Mouse (Mus musculus) forebrain, embryonic 11.5 days (tissue): ENCODE results near the gene Iqsec1. TPM values are rescaled to one million over a fixed set of nuclear protein-coding genes. Genes with fewer than 3 reads are reported as not detected.

Source experiments
- ATAC-seq: fragments of 200-750 bp; cut with Nextera tagmentation; replicated peaks from 2 replicates; pipeline ENCODE4 v1.8.0; 2017; ENCODE audit warnings: moderate TSS enrichment; ENCODE audit not compliant: low FRiP score
- DNase-seq: peaks from one replicate; pipeline ENCODE4 v3.0.0-alpha.2; 2017; ENCODE audit warnings: low spot score
- H3K27ac ChIP-seq: fragments of 300-500 bp; sonication (generic); 2 replicates; pipeline ENCODE4 v1.5.1; 2014; ENCODE audit warnings: low read depth, low read length
- H3K27me3 ChIP-seq: fragments of 300-500 bp; sonication (generic); 2 replicates; pipeline ENCODE4 v1.6.1; 2014; ENCODE audit warnings: mild to moderate bottlenecking, low read length, mixed read lengths; ENCODE audit not compliant: control insufficient read depth, insufficient read depth
- H3K36me3 ChIP-seq: fragments of 300-500 bp; sonication (generic); 2 replicates; pipeline ENCODE4 v1.6.1; 2014; ENCODE audit warnings: mild to moderate bottlenecking, low read length, moderate library complexity, mixed read lengths; ENCODE audit not compliant: control insufficient read depth, insufficient read depth
- H3K4me1 ChIP-seq: fragments of 300-500 bp; sonication (generic); replicated peaks from 2 replicates; pipeline ENCODE4 v1.6.1; 2014; ENCODE audit warnings: low read length, mixed read lengths; ENCODE audit not compliant: control insufficient read depth, insufficient read depth
- H3K4me2 ChIP-seq: fragments of 300-500 bp; sonication (generic); 2 replicates; pipeline ENCODE4 v1.6.1; 2014; ENCODE audit warnings: low read depth, mild to moderate bottlenecking, low read length, moderate library complexity, mixed read lengths; ENCODE audit not compliant: severe bottlenecking
- H3K4me3 ChIP-seq: fragments of 300-500 bp; sonication (generic); 2 replicates; pipeline ENCODE4 v1.5.1; 2014; ENCODE audit warnings: low read depth, low read length
- H3K9ac ChIP-seq: fragments of 300-500 bp; sonication (generic); 2 replicates; pipeline ENCODE4 v1.6.1; 2014; ENCODE audit warnings: low read length
- H3K9me3 ChIP-seq: fragments of 300-500 bp; sonication (generic); 2 replicates; pipeline ENCODE4 v1.6.1; 2016; ENCODE audit warnings: low read length, mixed read lengths; ENCODE audit not compliant: control insufficient read depth
- WGBS: fragments of 180-500 bp; shearing (Covaris S2); extraction: QIAGEN DNeasy Blood & Tissue Kit; methylation state at CpG from one replicate; pipeline ENCODE4 v1.1.7; 2014; 5-methylcytosine and 5-hydroxymethylcytosine counted together
- polyA plus RNA-seq: library from polyadenylated mRNA; unstranded; fragments of >200 nt; fragmentation: Nextera tagmentation; extraction: Ambion mirVana; gene quantifications from 2 replicates; pipeline ENCODE4 v1.2.1, GENCODE M21; 2014

The Iqsec1 gene
- polyA plus RNA-seq, 1 experiment from 2014 or later = 15.0 TPM

DNA sequence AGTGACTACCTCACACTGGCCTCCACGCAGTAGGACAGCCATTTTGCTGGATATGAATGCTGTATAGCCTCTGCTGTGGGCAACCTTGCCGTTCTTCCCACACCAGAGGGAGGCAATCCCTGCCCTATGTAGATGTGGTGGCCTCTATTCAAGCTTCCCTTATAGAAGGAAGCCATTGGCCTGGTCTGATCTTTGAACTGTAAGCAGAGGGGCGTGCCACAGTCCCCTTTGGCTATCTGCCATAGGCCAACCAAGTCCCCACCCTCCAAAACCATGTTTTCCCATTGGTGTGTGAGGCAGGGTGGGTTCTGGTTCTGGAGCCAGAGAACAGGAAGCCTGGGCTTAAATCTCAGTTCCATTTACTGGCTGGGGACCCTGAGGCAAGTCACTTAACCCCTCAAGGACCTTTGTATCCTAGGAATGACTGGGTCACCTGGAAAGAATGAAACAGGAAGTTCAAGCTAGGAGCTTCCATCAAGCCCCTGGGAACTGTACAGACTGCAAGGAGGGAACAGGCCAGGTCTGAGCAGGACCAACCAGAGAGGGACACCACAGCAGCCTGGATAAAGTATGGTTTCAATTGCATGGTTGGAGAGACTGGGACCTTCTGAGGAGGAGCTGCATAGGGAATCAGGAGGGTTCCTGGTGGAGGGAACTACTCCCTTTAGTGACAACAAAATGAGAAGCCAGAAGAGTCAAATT, 304.5 kb downstream of the Iqsec1 start:
- H3K9ac ChIP-seq = no peak overlapping the region
- H3K36me3 ChIP-seq = no peaks in the 10 kb centered on the region; the same call in 1 of the 2 replicates
- H3K27ac ChIP-seq = no peak overlapping the region
- H3K4me2 ChIP-seq = no peak overlapping the region
- no peak overlapping the region for H3K4me3 ChIP-seq
- DNase-seq (no peak), ATAC-seq (no peak)
- H3K27me3 ChIP-seq = no peaks in the 10 kb centered on the region
- no peaks in the 10 kb centered on the region for H3K4me1 ChIP-seq
- no peaks in the 10 kb centered on the region for H3K9me3 ChIP-seq
- WGBS = 87% methylated on average over 3 of the region's 3 CpGs

DNA sequence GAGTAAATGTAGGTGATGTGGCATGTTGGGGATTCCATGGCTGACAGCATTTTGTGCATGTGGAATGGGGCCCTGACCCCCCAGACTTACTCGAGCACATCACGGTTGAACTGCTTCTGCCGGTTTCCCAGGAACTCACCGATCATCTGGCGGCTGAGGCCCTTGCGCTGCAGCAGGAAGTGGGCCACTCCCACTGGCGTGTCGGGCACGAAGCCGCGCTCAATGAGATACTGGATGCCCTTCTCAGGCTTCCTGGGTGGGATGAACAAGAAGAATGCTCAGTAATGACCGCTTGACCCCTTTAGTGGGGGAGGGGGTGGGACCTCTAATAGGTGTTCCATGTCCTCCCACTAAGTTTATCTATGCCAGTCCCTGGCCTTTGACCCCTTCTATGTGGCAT, 308.1 kb downstream of the Iqsec1 start:
- Histone ChIP-seq H3K27ac (no peak overlapping the region), H3K9ac (no peak overlapping the region), H3K27me3 (no peaks in the 10 kb centered on the region), H3K4me1 (no peaks in the 10 kb centered on the region), H3K36me3 (peaks cover 9% of the 10 kb centered on the region), H3K9me3 (no peaks in the 10 kb centered on the region), H3K4me3 (no peak overlapping the region), H3K4me2 (no peak overlapping the region)
- DNase-seq = no peak
- ATAC-seq = no peak
- WGBS = 90% methylated on average over 12 of the region's 12 CpGs

DNA sequence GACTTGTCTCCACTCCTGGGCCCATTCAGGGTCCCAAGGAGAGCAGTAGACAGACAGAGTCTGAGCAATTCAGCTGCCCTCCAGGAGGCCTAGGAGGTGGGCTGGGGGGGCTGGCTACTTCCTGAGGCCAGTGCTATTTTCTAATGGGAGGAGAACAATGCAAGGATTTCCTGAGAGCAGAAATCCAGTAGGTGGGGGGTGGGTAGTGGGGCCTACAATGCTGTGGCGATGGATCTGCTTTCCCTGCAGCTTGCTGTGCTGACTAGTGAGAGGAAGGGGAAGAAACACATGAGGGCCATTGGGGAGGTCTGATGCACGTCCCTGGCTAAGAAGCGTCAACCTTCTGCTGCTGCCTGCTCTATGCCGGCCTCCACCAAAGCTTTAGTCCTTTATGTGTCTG, 309.7 kb downstream of the Iqsec1 start:
- Histone ChIP-seq H3K27me3 (no peaks in the 10 kb centered on the region), H3K4me2 (no peak overlapping the region), H3K4me1 (no peaks in the 10 kb centered on the region), H3K36me3 (peaks cover 14% of the 10 kb centered on the region), H3K27ac (no peak overlapping the region), H3K4me3 (no peak overlapping the region), H3K9me3 (no peaks in the 10 kb centered on the region), H3K9ac (no peak overlapping the region)
- ATAC-seq (no peak), DNase-seq (no peak)
- WGBS = 50% methylated on average over 4 of the region's 4 CpGs

DNA sequence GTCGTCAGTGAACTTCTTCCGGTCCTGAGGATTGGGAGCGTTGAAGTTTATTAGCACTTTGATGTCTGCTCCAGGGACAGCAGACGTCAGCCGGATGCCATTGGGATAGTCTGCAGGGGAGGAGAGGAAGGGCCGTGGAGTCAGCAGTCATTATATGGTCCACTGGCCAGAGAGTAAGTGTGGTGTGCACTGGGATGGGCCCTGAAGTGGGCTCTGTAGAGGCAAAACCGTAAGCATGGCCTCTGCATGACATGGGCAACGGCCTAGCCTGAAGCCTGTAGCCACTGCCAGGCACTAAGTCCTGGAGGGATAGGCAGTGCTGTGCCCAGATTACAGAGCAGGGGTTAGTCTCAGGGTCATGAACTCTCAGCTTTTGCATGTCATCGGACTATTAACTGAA, 319.8 kb downstream of the Iqsec1 start:
- no peak overlapping the region for H3K9ac ChIP-seq
- no peak overlapping the region for H3K4me2 ChIP-seq
- H3K36me3 ChIP-seq = peaks cover 9% of the 10 kb centered on the region; the same call in 1 of the 2 replicates
- 88% methylated on average over 9 of the region's 9 CpGs for WGBS
- no peaks in the 10 kb centered on the region for H3K9me3 ChIP-seq
- H3K4me3 ChIP-seq = no peak overlapping the region
- no peak for ATAC-seq
- H3K27me3 ChIP-seq = no peaks in the 10 kb centered on the region
- no peak overlapping the region for H3K27ac ChIP-seq
- H3K4me1 ChIP-seq = no peaks in the 10 kb centered on the region
- DNase-seq = no peak

DNA sequence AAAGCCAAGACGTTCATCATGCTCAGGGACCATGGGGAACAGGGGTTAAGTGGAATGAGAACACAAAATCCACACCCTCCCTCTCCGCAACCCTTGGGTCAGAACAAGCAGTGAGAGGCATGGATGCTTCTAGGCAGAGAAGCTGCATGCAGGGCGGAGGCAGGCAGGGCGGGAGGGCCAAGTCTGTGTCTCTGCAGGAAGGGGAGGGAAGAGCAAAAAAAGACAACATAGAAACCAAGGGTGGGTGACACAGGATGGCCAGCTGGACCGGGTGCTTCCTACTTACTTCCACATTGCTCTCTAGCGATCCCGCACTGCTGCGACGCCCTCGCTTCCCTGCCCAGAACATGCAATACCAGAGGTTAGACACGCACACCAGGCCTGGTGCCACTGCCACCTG, 324.7 kb downstream of the Iqsec1 start:
- no peaks in the 10 kb centered on the region for H3K4me1 ChIP-seq
- 88% methylated on average over 11 of the region's 11 CpGs for WGBS
- H3K36me3 ChIP-seq = peaks cover 2% of the 10 kb centered on the region; the same call in 1 of the 2 replicates
- no peak overlapping the region for H3K4me2 ChIP-seq
- no peak overlapping the region for H3K27ac ChIP-seq
- no peak overlapping the region for H3K9ac ChIP-seq
- no peaks in the 10 kb centered on the region for H3K9me3 ChIP-seq
- ATAC-seq (no peak), DNase-seq (no peak)
- no peak overlapping the region for H3K4me3 ChIP-seq
- H3K27me3 ChIP-seq = no peaks in the 10 kb centered on the region

DNA sequence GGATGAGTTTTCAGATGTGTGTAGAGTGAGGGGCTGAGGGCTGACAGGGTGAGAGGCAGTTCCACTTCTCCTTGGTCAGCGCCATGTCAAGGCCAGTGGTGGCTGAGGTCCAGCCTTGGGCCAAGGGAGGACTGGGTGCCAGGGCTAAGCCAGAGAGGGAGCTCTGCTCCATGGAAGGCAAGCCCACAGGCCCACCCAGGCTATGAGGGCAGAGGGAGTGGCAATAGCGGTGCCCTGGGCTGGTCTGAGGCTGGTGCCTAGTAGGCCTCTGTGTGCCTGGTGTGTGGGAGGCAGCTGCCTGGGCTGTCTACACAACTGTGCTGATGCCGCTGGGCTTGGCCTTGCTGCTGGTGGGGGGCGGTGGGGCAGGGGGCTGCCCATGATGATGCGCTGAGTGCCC, 326.3 kb downstream of the Iqsec1 start:
- 100% methylated on average over 5 of the region's 5 CpGs for WGBS
- DNase-seq (no peak), ATAC-seq (peak; percentile 23; the same call in 1 of the 2 replicates)
- H3K4me3 ChIP-seq = no peak overlapping the region
- H3K27ac ChIP-seq = no peak overlapping the region
- H3K4me2 ChIP-seq = no peak overlapping the region
- H3K36me3 ChIP-seq = peaks cover 2% of the 10 kb centered on the region; the same call in 1 of the 2 replicates
- no peaks in the 10 kb centered on the region for H3K27me3 ChIP-seq
- no peaks in the 10 kb centered on the region for H3K9me3 ChIP-seq
- H3K9ac ChIP-seq = no peak overlapping the region
- H3K4me1 ChIP-seq = no peaks in the 10 kb centered on the region

DNA sequence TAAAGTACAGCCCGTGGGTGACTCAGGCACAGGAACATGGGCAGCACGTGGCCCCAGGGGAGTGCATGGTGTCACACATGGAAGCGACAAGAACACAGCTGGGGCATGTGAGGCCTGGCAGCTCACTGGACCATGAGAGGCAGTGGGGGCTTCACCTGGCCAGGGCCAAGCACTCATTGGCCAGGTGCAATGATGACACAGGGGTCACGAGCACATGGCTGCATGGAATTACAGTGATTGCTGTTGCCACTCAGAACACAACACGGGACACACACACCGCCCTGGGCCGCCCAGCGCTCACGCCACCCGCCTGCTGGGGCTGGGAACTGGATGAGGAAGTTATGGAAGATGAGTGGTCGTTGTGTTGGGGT, 327.5 kb downstream of the Iqsec1 start:
- ATAC-seq (no peak), DNase-seq (no peak)
- WGBS = 89% methylated on average over 11 of the region's 11 CpGs
- Histone ChIP-seq H3K4me3 (no peak overlapping the region), H3K27ac (no peak overlapping the region), H3K9ac (no peak overlapping the region), H3K4me1 (no peaks in the 10 kb centered on the region), H3K9me3 (no peaks in the 10 kb centered on the region), H3K4me2 (no peak overlapping the region), H3K27me3 (no peaks in the 10 kb centered on the region), H3K36me3 (peaks cover 2% of the 10 kb centered on the region; the same call in 1 of the 2 replicates)

DNA sequence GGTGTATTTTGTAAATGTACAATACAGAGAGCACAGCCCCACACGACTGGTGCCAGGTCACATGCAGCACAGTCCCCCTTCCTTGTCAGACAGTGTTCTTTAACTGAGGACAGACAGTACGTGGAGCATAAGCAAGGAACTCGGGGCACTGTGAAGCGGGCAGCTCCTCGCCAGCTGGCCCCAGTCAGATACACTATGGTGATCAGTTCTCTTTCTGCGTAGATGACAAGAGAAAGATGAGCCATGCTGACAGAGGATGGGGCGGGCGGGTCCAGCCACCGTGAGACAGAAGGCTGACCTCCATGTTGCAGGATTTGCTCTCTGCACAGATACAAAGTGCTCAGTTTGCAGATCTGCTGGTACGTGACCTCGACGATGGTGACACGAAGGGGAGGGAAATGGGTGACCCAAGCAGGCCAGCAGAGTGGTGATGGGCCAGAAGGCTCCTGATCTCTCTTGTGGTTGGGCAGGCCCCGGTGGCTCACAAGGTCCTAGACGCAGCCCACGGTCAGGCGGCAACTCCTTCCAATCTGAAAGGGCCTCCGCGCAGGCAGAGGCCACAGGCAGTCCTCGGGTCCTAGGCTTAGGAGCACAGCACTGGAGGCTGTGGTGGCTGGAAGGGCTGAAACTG, 328.0 kb downstream of the Iqsec1 start:
- no peaks in the 10 kb centered on the region for H3K4me1 ChIP-seq
- no peak overlapping the region for H3K27ac ChIP-seq
- H3K9me3 ChIP-seq = no peaks in the 10 kb centered on the region
- ATAC-seq (no peak), DNase-seq (no peak)
- H3K9ac ChIP-seq = no peak overlapping the region
- 89% methylated on average over 20 of the region's 20 CpGs for WGBS
- H3K4me3 ChIP-seq = no peak overlapping the region
- H3K4me2 ChIP-seq = no peak overlapping the region
- peaks cover 2% of the 10 kb centered on the region; the same call in 1 of the 2 replicates for H3K36me3 ChIP-seq
- H3K27me3 ChIP-seq = no peaks in the 10 kb centered on the region

DNA sequence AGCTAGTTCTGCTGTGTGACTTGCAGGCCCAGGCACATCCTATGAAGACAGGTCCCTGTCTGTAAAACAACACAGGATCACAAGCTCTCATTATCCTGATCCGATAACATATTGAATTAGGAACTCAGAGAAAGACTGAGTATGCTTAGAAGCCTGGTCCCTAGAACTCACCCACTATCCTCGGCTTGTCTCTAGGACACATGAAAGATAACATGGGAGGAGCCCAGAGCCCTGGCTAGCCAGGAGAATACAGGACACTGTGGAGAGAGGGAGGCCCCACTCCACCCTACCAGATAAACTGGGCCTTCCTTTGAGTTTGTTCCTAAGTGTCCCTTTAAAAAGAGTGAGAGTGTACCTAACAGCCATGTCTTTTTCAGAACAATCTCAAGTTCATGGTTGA, 328.6 kb downstream of the Iqsec1 start:
- WGBS = 88% methylated on average over 2 of the region's 2 CpGs
- no peaks in the 10 kb centered on the region for H3K9me3 ChIP-seq
- no peaks in the 10 kb centered on the region for H3K27me3 ChIP-seq
- no peak overlapping the region for H3K4me3 ChIP-seq
- no peak overlapping the region for H3K27ac ChIP-seq
- ATAC-seq (no peak), DNase-seq (no peak)
- H3K36me3 ChIP-seq = peaks cover 2% of the 10 kb centered on the region; the same call in 1 of the 2 replicates
- no peak overlapping the region for H3K4me2 ChIP-seq
- H3K9ac ChIP-seq = no peak overlapping the region
- H3K4me1 ChIP-seq = no peaks in the 10 kb centered on the region
